Mouse (Mus musculus) heart, embryonic 15.5 days (tissue): Measurements from ENCODE around the gene March8. TPM values are rescaled to one million over a fixed set of nuclear protein-coding genes. Genes with fewer than 3 reads are reported as not detected.

Experiments used
- ATAC-seq: fragments of 200-750 bp; cut with Nextera tagmentation; replicated peaks from 2 replicates; pipeline ENCODE4 v1.8.0; 2017; ENCODE audit warnings: low read depth, moderate TSS enrichment; ENCODE audit not compliant: insufficient number of reproducible peaks, insufficient read depth, low FRiP score
- H3K27ac ChIP-seq: fragments of 300-500 bp; sonication (generic); 2 replicates; pipeline ENCODE4 v1.5.1; 2015; ENCODE audit warnings: mild to moderate bottlenecking, inconsistent platforms
- H3K27me3 ChIP-seq: fragments of 300-500 bp; sonication (generic); 2 replicates; pipeline ENCODE4 v1.6.1; 2015; ENCODE audit warnings: inconsistent platforms
- H3K36me3 ChIP-seq: fragments of 300-500 bp; sonication (generic); 2 replicates; pipeline ENCODE4 v1.6.1; 2015; ENCODE audit warnings: mild to moderate bottlenecking, inconsistent platforms
- H3K4me1 ChIP-seq: fragments of 300-500 bp; sonication (generic); replicated peaks from 2 replicates; pipeline ENCODE4 v1.6.1; 2015; ENCODE audit warnings: inconsistent platforms
- H3K4me2 ChIP-seq: fragments of 300-500 bp; sonication (generic); 2 replicates; pipeline ENCODE4 v1.6.1; 2015; ENCODE audit warnings: inconsistent platforms, mild to moderate bottlenecking, moderate library complexity
- H3K4me3 ChIP-seq: fragments of 300-500 bp; sonication (generic); 2 replicates; pipeline ENCODE4 v1.5.1; 2015; ENCODE audit warnings: mild to moderate bottlenecking, inconsistent platforms
- H3K9ac ChIP-seq: fragments of 300-500 bp; sonication (generic); 2 replicates; pipeline ENCODE4 v1.6.1; 2015; ENCODE audit warnings: mild to moderate bottlenecking, inconsistent platforms
- H3K9me3 ChIP-seq: fragments of 300-500 bp; sonication (generic); replicated peaks from 2 replicates; pipeline ENCODE4 v1.6.1; 2016; ENCODE audit warnings: inconsistent platforms
- WGBS: fragments of 180-500 bp; shearing (Covaris S2); methylation state at CpG from one replicate; pipeline ENCODE4 v1.1.7; 2015; ENCODE audit warnings: mixed read lengths; 5-methylcytosine and 5-hydroxymethylcytosine counted together
- polyA plus RNA-seq: library from polyadenylated mRNA; unstranded; fragments of >200 nt; fragmentation: Nextera tagmentation; extraction: Ambion mirVana; gene quantifications from 2 replicates; pipeline ENCODE4 v1.2.1, GENCODE M21; 2015

Gene March8
- polyA plus RNA-seq, 1 experiment from 2014 or later = 21.8 TPM

GRCm38 (mm10) chr6:116374136-116374535 lies 36.3 kb downstream of the March8 start:
- no peak overlapping the region for H3K9ac ChIP-seq
- H3K4me3 ChIP-seq = no peak overlapping the region
- no peak for ATAC-seq
- H3K27ac ChIP-seq = no peak overlapping the region
- no peaks in the 10 kb centered on the region for H3K27me3 ChIP-seq
- H3K9me3 ChIP-seq = no peaks in the 10 kb centered on the region
- 86% methylated on average over 1 of the region's 1 CpGs for WGBS
- no peak overlapping the region for H3K4me2 ChIP-seq
- H3K4me1 ChIP-seq = no peaks in the 10 kb centered on the region
- no peaks in the 10 kb centered on the region; the same call in 1 of the 2 replicates for H3K36me3 ChIP-seq

- H3K4me1 ChIP-seq = no peaks in the 10 kb centered on the region
- no peaks in the 10 kb centered on the region for H3K27me3 ChIP-seq
- no peak overlapping the region for H3K9ac ChIP-seq
- ATAC-seq = no peak
- no peak overlapping the region for H3K27ac ChIP-seq
- H3K4me2 ChIP-seq = no peak overlapping the region
- no peaks in the 10 kb centered on the region for H3K9me3 ChIP-seq
- no peaks in the 10 kb centered on the region; the same call in 1 of the 2 replicates for H3K36me3 ChIP-seq
- H3K4me3 ChIP-seq = no peak overlapping the region
Observed at GRCm38 (mm10) chr6:116374618-116375017, 36.8 kb downstream of the March8 start.

GRCm38 (mm10) chr6:116378892-116379291 lies 41.1 kb downstream of the March8 start:
- H3K9me3 ChIP-seq = no peaks in the 10 kb centered on the region
- H3K27me3 ChIP-seq = no peaks in the 10 kb centered on the region
- no peak overlapping the region for H3K4me2 ChIP-seq
- WGBS = 72% methylated on average over 7 of the region's 7 CpGs
- 0 out of 2 replicates have a peak, but pooled peaks cover 4% of the 10 kb centered on the region for H3K4me1 ChIP-seq
- no peaks in the 10 kb centered on the region; the same call in 1 of the 2 replicates for H3K36me3 ChIP-seq
- H3K4me3 ChIP-seq = no peak overlapping the region
- no peak overlapping the region for H3K27ac ChIP-seq
- ATAC-seq = no peak
- no peak overlapping the region for H3K9ac ChIP-seq

- no peak for ATAC-seq
- Histone ChIP-seq H3K4me2 (no peak overlapping the region), H3K9me3 (no peaks in the 10 kb centered on the region), H3K27ac (no peak overlapping the region), H3K4me1 (peaks cover 5% of the 10 kb centered on the region), H3K27me3 (no peaks in the 10 kb centered on the region), H3K36me3 (no peaks in the 10 kb centered on the region; the same call in 1 of the 2 replicates), H3K4me3 (no peak overlapping the region), H3K9ac (no peak overlapping the region)
- WGBS = 43% methylated on average over 3 of the region's 3 CpGs
Observed at GRCm38 (mm10) chr6:116380157-116380556, 42.3 kb downstream of the March8 start.

- Histone ChIP-seq H3K9me3 (no peaks in the 10 kb centered on the region), H3K27ac (no peak overlapping the region), H3K4me2 (no peak overlapping the region), H3K36me3 (no peaks in the 10 kb centered on the region; the same call in 1 of the 2 replicates), H3K9ac (no peak overlapping the region), H3K27me3 (no peaks in the 10 kb centered on the region), H3K4me3 (no peak overlapping the region), H3K4me1 (peaks cover 15% of the 10 kb centered on the region)
- 54% methylated on average over 2 of the region's 2 CpGs for WGBS
- no peak for ATAC-seq
Observed at GRCm38 (mm10) chr6:116381605-116382004, 43.8 kb downstream of the March8 start.

GRCm38 (mm10) chr6:116383582-116383981 lies 45.8 kb downstream of the March8 start:
- ATAC-seq = no peak
- no peak overlapping the region for H3K27ac ChIP-seq
- no peak overlapping the region for H3K9ac ChIP-seq
- peaks cover 15% of the 10 kb centered on the region for H3K4me1 ChIP-seq
- H3K9me3 ChIP-seq = no peaks in the 10 kb centered on the region
- no peaks in the 10 kb centered on the region for H3K27me3 ChIP-seq
- no peaks in the 10 kb centered on the region for H3K36me3 ChIP-seq
- H3K4me2 ChIP-seq = no peak overlapping the region
- no peak overlapping the region for H3K4me3 ChIP-seq
- 84% methylated on average over 10 of the region's 10 CpGs for WGBS

GRCm38 (mm10) chr6:116385194-116386044 lies 47.6 kb downstream of the March8 start:
- Histone ChIP-seq H3K4me2 (no peak overlapping the region), H3K27ac (no peak overlapping the region), H3K9me3 (no peaks in the 10 kb centered on the region), H3K36me3 (no peaks in the 10 kb centered on the region), H3K4me3 (no peak overlapping the region), H3K27me3 (no peaks in the 10 kb centered on the region), H3K4me1 (peaks cover 15% of the 10 kb centered on the region), H3K9ac (no peak overlapping the region)
- 26% methylated on average over 5 of the region's 5 CpGs for WGBS
- ATAC-seq = no peak

GRCm38 (mm10) chr6:116386045-116386415 lies 48.2 kb downstream of the March8 start:
- no peak overlapping the region for H3K4me3 ChIP-seq
- H3K4me1 ChIP-seq = peaks cover 15% of the 10 kb centered on the region
- no peak for ATAC-seq
- H3K27ac ChIP-seq = no peak overlapping the region; the same call in 1 of the 2 replicates
- H3K27me3 ChIP-seq = no peaks in the 10 kb centered on the region
- WGBS = 48% methylated on average over 4 of the region's 4 CpGs
- no peak overlapping the region for H3K9ac ChIP-seq
- no peaks in the 10 kb centered on the region for H3K9me3 ChIP-seq
- H3K4me2 ChIP-seq = no peak overlapping the region
- no peaks in the 10 kb centered on the region for H3K36me3 ChIP-seq

- no peaks in the 10 kb centered on the region for H3K36me3 ChIP-seq
- no peak overlapping the region for H3K4me2 ChIP-seq
- no peak overlapping the region for H3K9ac ChIP-seq
- H3K4me3 ChIP-seq = no peak overlapping the region
- H3K4me1 ChIP-seq = peaks cover 15% of the 10 kb centered on the region
- H3K27me3 ChIP-seq = no peaks in the 10 kb centered on the region
- no peaks in the 10 kb centered on the region for H3K9me3 ChIP-seq
- H3K27ac ChIP-seq = no peak overlapping the region
- 83% methylated on average over 3 of the region's 3 CpGs for WGBS
- no peak for ATAC-seq
Observed at GRCm38 (mm10) chr6:116386506-116386905, 48.7 kb downstream of the March8 start.

GRCm38 (mm10) chr6:116388068-116388467 lies 50.2 kb downstream of the March8 start:
- H3K9ac ChIP-seq = no peak overlapping the region

GRCm38 (mm10) chr6:116389481-116389880 lies 51.7 kb downstream of the March8 start:
- Histone ChIP-seq H3K27ac (no peak overlapping the region), H3K4me2 (no peak overlapping the region), H3K27me3 (no peaks in the 10 kb centered on the region), H3K9ac (no peak overlapping the region), H3K4me3 (no peak overlapping the region), H3K4me1 (peaks cover 11% of the 10 kb centered on the region), H3K36me3 (no peaks in the 10 kb centered on the region), H3K9me3 (no peaks in the 10 kb centered on the region)
- no peak for ATAC-seq

More at GRCm38 (mm10) chr6:116388068-116388467, 50.2 kb downstream of the March8 start:
- Histone ChIP-seq H3K27me3 (no peaks in the 10 kb centered on the region), H3K4me2 (no peak overlapping the region), H3K4me1 (peaks cover 15% of the 10 kb centered on the region), H3K4me3 (no peak overlapping the region), H3K9me3 (no peaks in the 10 kb centered on the region), H3K27ac (no peak overlapping the region), H3K36me3 (no peaks in the 10 kb centered on the region)
- ATAC-seq = no peak
- 96% methylated on average over 1 of the region's 1 CpGs for WGBS
